8 mouse cellular contexts compared by ENCODE assay signal in the genomic region with DNA sequence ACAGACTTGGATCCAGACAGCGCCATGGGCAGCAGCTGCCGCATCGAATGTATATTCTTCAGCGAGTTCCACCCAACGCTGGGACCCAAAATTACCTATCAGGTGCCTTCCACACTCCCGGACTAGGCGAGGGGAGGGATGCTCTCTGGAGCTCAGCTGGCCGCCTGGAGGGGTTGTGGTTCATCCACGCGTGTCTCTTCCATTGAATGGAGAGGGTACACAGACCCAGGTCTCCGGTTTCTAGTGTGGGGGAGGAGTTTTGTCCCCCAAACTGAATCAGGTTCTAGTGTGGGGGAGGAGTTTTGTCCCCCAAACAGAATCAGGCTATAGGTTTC. TPM values are rescaled to one million over a fixed set of nuclear protein-coding genes. Genes with fewer than 3 reads are reported as not detected.
A peak's percentile ranks its signal among the peaks of the same experiment; 100 is the strongest.
DNase-seq lines count a peak whose midpoint lies in the region; ATAC-seq and TF ChIP-seq lines count a peak whose summit lies in the region.

No protein-coding gene starts in this region.

- H3K4me2 ChIP-seq in hindbrain, postnatal 0 days (ENCODE audit: low read depth, low read length): peak overlapping the region; percentile 95
- peak overlapping the region; percentile 83 for H3K4me2 ChIP-seq in midbrain, embryonic 15.5 days

- no peak for TF ChIP-seq CTCF in kidney, adult 2 months (conservative IDR thresholded peaks at IDR 0.05; ENCODE audit: insufficient read depth, insufficient read length, low read depth, low read length)
- TF ChIP-seq CTCF in hindbrain, postnatal 0 days (IDR thresholded peaks at IDR 0.05; ENCODE audit: low read depth): no peak

- WGBS in kidney, adult 2 months: 0% methylated on average over 11 of the region's 11 CpGs
- WGBS in hindbrain, postnatal 0 days: 3% methylated on average over 11 of the region's 11 CpGs
- WGBS in midbrain, embryonic 15.5 days: 2% methylated on average over 11 of the region's 11 CpGs

- H3K4me3 ChIP-seq in kidney, adult 2 months (ENCODE audit: insufficient read depth, low read depth, low read length): peak overlapping the region; percentile 71
- H3K4me3 ChIP-seq in hindbrain, postnatal 0 days (ENCODE audit: low read length): peak overlapping the region; percentile 63
- H3K4me3 ChIP-seq in midbrain, embryonic 15.5 days: peak overlapping the region; percentile 72

- peaks cover 7% of the 10 kb centered on the region; the same call in 1 of the 2 replicates for H3K4me1 ChIP-seq in kidney, adult 2 months (ENCODE audit: control insufficient read depth, insufficient read depth, low read length)
- H3K4me1 ChIP-seq in hindbrain, postnatal 0 days (ENCODE audit: insufficient read depth, low read length): peaks cover 24% of the 10 kb centered on the region
- peaks cover 50% of the 10 kb centered on the region for H3K4me1 ChIP-seq in midbrain, embryonic 15.5 days

- peak overlapping the region; percentile 61 for H3K27ac ChIP-seq in kidney, adult 2 months (ENCODE audit: insufficient read depth, low read depth, low read length)
- peak overlapping the region; percentile 69 for H3K27ac ChIP-seq in hindbrain, postnatal 0 days
- H3K27ac ChIP-seq in midbrain, embryonic 15.5 days: peak overlapping the region; percentile 65

- no peaks in the 10 kb centered on the region for H3K9me3 ChIP-seq in hindbrain, postnatal 0 days (ENCODE audit: low read length)
- H3K9me3 ChIP-seq in midbrain, embryonic 15.5 days: no peaks in the 10 kb centered on the region

- 0 out of 2 replicates have a peak, but pooled peaks have one; percentile 1 for ATAC-seq in common myeloid progenitor, adult 5-6 weeks (replicated peaks; ENCODE audit: low read depth, poor library complexity, severe bottlenecking)
- peak; percentile 12; the same call in 1 of the 2 replicates for ATAC-seq in hindbrain, postnatal 0 days
- peak; percentile 37 for ATAC-seq in midbrain, embryonic 15.5 days (replicated peaks)

- no peak for TF ChIP-seq POLR2A in kidney, adult 2 months (IDR thresholded peaks at IDR 0.05; ENCODE audit: low read depth, low read length)

- H3K36me3 ChIP-seq in kidney, adult 2 months (ENCODE audit: control insufficient read depth, insufficient read depth, low read length): 0 out of 2 replicates have a peak, but pooled peaks cover 2% of the 10 kb centered on the region
- peaks cover 18% of the 10 kb centered on the region; the same call in 1 of the 2 replicates for H3K36me3 ChIP-seq in hindbrain, postnatal 0 days (ENCODE audit: insufficient read depth, low read length)
- H3K36me3 ChIP-seq in midbrain, embryonic 15.5 days (replicated peaks): peaks cover 38% of the 10 kb centered on the region

- DNase-seq in kidney, adult 2 months: no peak
- DNase-seq in kidney, adult 8-10 months: no peak
- DNase-seq in hindbrain, postnatal 0 days (ENCODE audit: low spot score): no peak
- DNase-seq in adrenal gland, postnatal 25 days: no peak
- DNase-seq in adrenal gland, postnatal 14 days: no peak
- DNase-seq in thymus, postnatal 10 days (ENCODE audit: low spot score in 2 of 2): no peak

- no peaks in the 10 kb centered on the region for H3K27me3 ChIP-seq in kidney, adult 2 months (replicated peaks; ENCODE audit: control insufficient read depth, insufficient read depth, low read length)
- H3K27me3 ChIP-seq in hindbrain, postnatal 0 days (ENCODE audit: insufficient read depth, low read length): no peaks in the 10 kb centered on the region
- H3K27me3 ChIP-seq in midbrain, embryonic 15.5 days (replicated peaks): no peaks in the 10 kb centered on the region

- peak overlapping the region; percentile 40 for H3K9ac ChIP-seq in hindbrain, postnatal 0 days (replicated peaks; ENCODE audit: low read length)
- peak overlapping the region; percentile 63 for H3K9ac ChIP-seq in midbrain, embryonic 15.5 days

RNA-seq across cellular contexts. Expression of a gene that starts 0.3 kb away (rescaled TPM):
- polyA plus RNA-seq in kidney, adult 2 months (2012; rRNA removed): 61.5 and 62.6 TPM in 2 replicates
- total RNA-seq in common myeloid progenitor, adult 5-6 weeks (2017): 12.8 and 15.2 TPM in 2 replicates
- total RNA-seq in hindbrain, postnatal 0 days (2014; rRNA removed): 58.6 and 70.5 TPM in 2 replicates
- 53.0 and 54.6 TPM in 2 replicates for polyA plus RNA-seq in hindbrain, postnatal 0 days (2015; fragmentation: Nextera tagmentation; extraction: Ambion mirVana)
- polyA plus RNA-seq in midbrain, embryonic 15.5 days (2015; fragmentation: Nextera tagmentation; extraction: Ambion mirVana): 78.4 and 81.6 TPM in 2 replicates
- total RNA-seq in adrenal gland, postnatal 25 days (2021): 24.9 and 27.3 TPM in 2 replicates
- total RNA-seq in adrenal gland, postnatal 14 days (2021): 21.5 and 22.2 TPM in 2 replicates

RNA-seq across cellular contexts. Expression of a gene that starts 0.3 kb away (rescaled TPM):
- polyA plus RNA-seq in kidney, adult 2 months (2012; rRNA removed): 62.6 and 77.4 TPM in 2 replicates
- total RNA-seq in common myeloid progenitor, adult 5-6 weeks (2017): 13.7 and 33.9 TPM in 2 replicates
- 56.5 and 69.3 TPM in 2 replicates for total RNA-seq in hindbrain, postnatal 0 days (2014; rRNA removed)
- 52.9 and 53.5 TPM in 2 replicates for polyA plus RNA-seq in hindbrain, postnatal 0 days (2015; fragmentation: Nextera tagmentation; extraction: Ambion mirVana)
- polyA plus RNA-seq in midbrain, embryonic 15.5 days (2015; fragmentation: Nextera tagmentation; extraction: Ambion mirVana): 45.1 and 45.7 TPM in 2 replicates
- 20.0 and 27.3 TPM in 2 replicates for total RNA-seq in adrenal gland, postnatal 25 days (2021)
- total RNA-seq in adrenal gland, postnatal 14 days (2021): 14.0 and 17.4 TPM in 2 replicates

RNA-seq across cellular contexts. Expression of a gene that starts 4.8 kb away (rescaled TPM):
- 52.6 and 52.9 TPM in 2 replicates for polyA plus RNA-seq in kidney, adult 2 months (2012; rRNA removed)
- total RNA-seq in common myeloid progenitor, adult 5-6 weeks (2017): not detected in 2 replicates
- 1.8 and 10.9 TPM in 2 replicates for total RNA-seq in hindbrain, postnatal 0 days (2014; rRNA removed)
- 3.5 and 3.7 TPM in 2 replicates for polyA plus RNA-seq in hindbrain, postnatal 0 days (2015; fragmentation: Nextera tagmentation; extraction: Ambion mirVana)
- polyA plus RNA-seq in midbrain, embryonic 15.5 days (2015; fragmentation: Nextera tagmentation; extraction: Ambion mirVana): 4.6 TPM in 2 replicates
- total RNA-seq in adrenal gland, postnatal 25 days (2021): 0.39 and 0.67 TPM in 2 replicates
- total RNA-seq in adrenal gland, postnatal 14 days (2021): 0.19 and 0.38 TPM in 2 replicates

RNA-seq across cellular contexts. Expression of a gene that starts 8.6 kb away (rescaled TPM):
- 52.1 and 63.6 TPM in 2 replicates for polyA plus RNA-seq in kidney, adult 2 months (2012; rRNA removed)
- 15.1 and 17.2 TPM in 2 replicates for total RNA-seq in common myeloid progenitor, adult 5-6 weeks (2017)
- total RNA-seq in hindbrain, postnatal 0 days (2014; rRNA removed): 72.6 and 78.4 TPM in 2 replicates
- 51.6 and 52.3 TPM in 2 replicates for polyA plus RNA-seq in hindbrain, postnatal 0 days (2015; fragmentation: Nextera tagmentation; extraction: Ambion mirVana)
- polyA plus RNA-seq in midbrain, embryonic 15.5 days (2015; fragmentation: Nextera tagmentation; extraction: Ambion mirVana): 48.0 and 50.5 TPM in 2 replicates
- total RNA-seq in adrenal gland, postnatal 25 days (2021): 44.5 and 47.6 TPM in 2 replicates
- total RNA-seq in adrenal gland, postnatal 14 days (2021): 36.1 and 36.9 TPM in 2 replicates

RNA-seq across cellular contexts. Expression of a gene that starts 9.0 kb away (rescaled TPM):
- 23.0 and 24.0 TPM in 2 replicates for polyA plus RNA-seq in kidney, adult 2 months (2012; rRNA removed)
- 29.3 and 37.4 TPM in 2 replicates for total RNA-seq in common myeloid progenitor, adult 5-6 weeks (2017)
- 17.6 and 20.2 TPM in 2 replicates for total RNA-seq in hindbrain, postnatal 0 days (2014; rRNA removed)
- 30.3 and 31.0 TPM in 2 replicates for polyA plus RNA-seq in hindbrain, postnatal 0 days (2015; fragmentation: Nextera tagmentation; extraction: Ambion mirVana)
- 44.4 and 45.3 TPM in 2 replicates for polyA plus RNA-seq in midbrain, embryonic 15.5 days (2015; fragmentation: Nextera tagmentation; extraction: Ambion mirVana)
- total RNA-seq in adrenal gland, postnatal 25 days (2021): 24.7 and 26.6 TPM in 2 replicates
- 22.9 and 26.2 TPM in 2 replicates for total RNA-seq in adrenal gland, postnatal 14 days (2021)
